15 mouse cellular contexts compared by ENCODE assay signal in the genomic region with DNA sequence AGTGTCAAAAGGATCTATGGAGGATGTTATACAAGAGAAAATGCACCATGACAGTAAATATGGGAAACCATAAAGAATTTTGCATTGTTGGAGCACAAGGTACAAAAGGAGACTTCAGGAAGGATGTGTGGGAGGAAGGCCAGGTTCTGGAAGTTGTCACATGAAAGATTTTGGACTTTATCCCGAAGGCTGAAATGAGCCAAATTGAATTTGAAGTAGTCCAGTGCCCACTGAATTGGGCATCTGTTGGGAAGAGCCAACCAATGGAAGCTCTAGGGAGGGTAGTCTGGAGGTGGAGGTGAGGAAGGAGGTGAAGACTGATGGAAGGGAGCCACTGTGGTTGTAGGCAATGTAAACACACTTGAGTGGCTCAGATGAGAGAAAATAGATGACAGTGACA.
"Had no signal": no experiment of that assay in that cellular context is flagged by ENCODE, and none has a peak within 500 bp of the region (broad histone marks: within the 10 kb centered on the region; RNA-seq: fewer than 3 reads in every experiment).

No protein-coding gene starts in this region.

- H3K36me3 ChIP-seq: neural tube, embryonic 15.5 days; stomach, embryonic 15.5 days had no signal

- H3K4me1 ChIP-seq: neural tube, embryonic 15.5 days; stomach, embryonic 15.5 days had no signal

- H3K4me3 ChIP-seq: neural tube, embryonic 15.5 days; stomach, embryonic 15.5 days had no signal

- DNase-seq: retina, postnatal 1 day; right cerebral cortex, adult 18-20 months; right cerebral cortex, postnatal 14 days; right cerebral cortex, postnatal 25 days; right cerebral cortex, postnatal 4 days; spleen, adult 18-20 months; thymus, adult 18-20 months; thymus, adult 2 months; thymus, postnatal 14 days; thymus, postnatal 25 days; thymus, postnatal 36 days; thymus, postnatal 4 days had no signal

- H3K27me3 ChIP-seq: neural tube, embryonic 15.5 days; stomach, embryonic 15.5 days had no signal

- H3K9me3 ChIP-seq: neural tube, embryonic 15.5 days; stomach, embryonic 15.5 days had no signal

- H3K27ac ChIP-seq: neural tube, embryonic 15.5 days; stomach, embryonic 15.5 days; stomach, postnatal 0 days had no signal
